Mouse (Mus musculus) lung, postnatal 0 days (tissue): ENCODE results near the gene Lrrc27.

Experiments used
- CTCF ChIP-seq: IDR thresholded peaks from 2 replicates; pipeline ENCODE4 v1.5.1; 2016; ENCODE audit warnings: antibody characterized with exemption, mild to moderate bottlenecking
- EP300 ChIP-seq: IDR thresholded peaks from 2 replicates; pipeline ENCODE4 v1.6.1; 2016; ENCODE audit warnings: antibody characterized with exemption, mild to moderate bottlenecking, control low read depth

- TF ChIP-seq EP300 (no peak), CTCF (no peak)
Measured at GRCm38 (mm10) chr7:139246931-139247880, 34.4 kb downstream of the Lrrc27 start.
